Mouse (Mus musculus): ENCODE measurements around the gene Prtn3.

The Prtn3 gene

DNA sequence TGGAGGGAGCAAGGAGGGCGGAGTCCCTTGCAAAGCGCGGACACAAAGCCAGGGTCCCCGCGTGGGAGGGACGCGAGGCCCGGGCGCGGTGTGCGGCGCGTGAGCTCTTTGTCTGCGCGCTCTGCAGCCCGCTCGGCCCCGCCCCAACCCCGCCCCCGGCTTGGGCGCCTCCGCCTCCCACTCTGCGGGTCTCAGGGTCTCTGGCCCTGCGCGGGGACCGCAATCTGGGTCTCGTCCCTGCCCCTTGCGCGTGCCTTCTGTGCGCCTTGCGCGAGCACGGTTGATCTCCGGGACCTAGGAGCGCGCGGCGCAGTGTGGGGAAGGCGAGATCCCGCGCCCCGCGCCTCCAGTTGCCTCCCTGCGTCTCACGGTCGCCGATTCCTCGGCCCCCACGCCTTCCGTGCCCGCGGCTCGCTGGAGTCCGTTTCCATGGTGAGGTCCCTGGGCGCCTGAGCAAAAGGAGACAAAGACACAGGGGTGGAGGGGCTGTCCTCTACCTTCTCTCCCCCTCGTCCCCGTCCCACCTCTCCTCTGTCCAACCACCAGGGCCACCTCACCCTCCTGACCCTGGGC lies at the start of gene Prtn3, which contains the start of gene Plppr3:
Gene Prtn3 (plus strand): TSS at position 187 of the 573 bp plus-strand sequence.
Gene Plppr3 (minus strand): TSS at position 345 of the 573 bp plus-strand sequence.
- DNase-seq (ENCODE audit: low read depth, low spot score): no peak

- DNase-seq (ENCODE audit: low read depth, low spot score): peak; percentile 39
Measured at GRCm38 (mm10) chr10:79831583-79831982, 42.7 kb upstream of the Prtn3 start.

- no peak for DNase-seq (ENCODE audit: low read depth, low spot score)
Measured at GRCm38 (mm10) chr10:79832026-79832785, 42.1 kb upstream of the Prtn3 start.

- no peak for DNase-seq (ENCODE audit: low read depth, low spot score)
Measured at GRCm38 (mm10) chr10:79832786-79833181, 41.5 kb upstream of the Prtn3 start.

DNA sequence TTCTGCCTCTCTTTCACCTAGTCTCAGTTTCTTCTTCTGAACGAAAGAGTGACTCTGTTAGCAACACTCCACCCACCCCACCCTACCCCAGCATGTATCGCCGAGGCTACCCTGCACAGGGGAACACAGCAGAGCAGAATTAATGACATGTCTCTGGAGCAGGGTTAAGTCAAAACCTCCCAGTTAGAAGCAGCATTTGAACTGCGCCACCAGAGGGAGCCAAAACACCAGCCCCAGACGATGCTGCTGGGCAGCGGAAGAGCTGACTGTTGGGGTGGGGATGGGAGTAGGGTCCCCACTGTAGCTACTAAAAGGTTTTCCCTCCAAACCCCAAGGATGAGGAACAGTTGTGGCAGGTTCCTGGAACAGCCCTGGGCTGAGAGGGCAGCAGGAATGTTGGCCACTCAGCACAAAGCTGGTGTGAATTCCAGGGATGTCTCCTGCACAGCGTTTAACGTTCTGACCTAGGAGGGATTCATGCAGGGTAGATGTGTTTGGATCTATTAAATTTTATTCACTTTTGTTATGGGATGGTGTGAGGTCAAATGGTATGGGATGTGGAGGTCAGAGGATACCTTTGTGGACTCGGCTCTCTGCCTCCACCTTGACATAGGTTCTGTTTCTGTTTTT lies 39.4 kb upstream of the Prtn3 start:
- peak; percentile 82 for DNase-seq (ENCODE audit: low read depth, low spot score)

DNA sequence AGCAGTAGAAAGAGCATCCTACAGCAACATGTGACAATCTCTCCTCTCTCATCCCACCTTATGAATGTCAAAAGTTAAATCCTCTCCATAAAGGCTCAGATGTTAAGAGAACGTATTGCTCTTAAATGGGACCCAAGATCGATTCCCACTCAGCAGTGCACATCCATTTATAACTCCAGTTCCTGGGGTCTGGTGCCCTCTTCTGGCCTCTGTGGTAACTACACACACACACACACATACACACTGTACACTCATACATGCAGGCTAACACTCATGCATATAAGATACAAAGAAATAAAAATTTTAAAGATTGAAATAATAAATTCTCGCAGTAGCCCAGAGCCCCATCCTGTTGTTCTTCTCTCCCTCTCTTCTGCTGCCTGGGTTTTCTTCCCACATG lies 37.4 kb upstream of the Prtn3 start:
- DNase-seq (ENCODE audit: low read depth, low spot score): no peak

DNA sequence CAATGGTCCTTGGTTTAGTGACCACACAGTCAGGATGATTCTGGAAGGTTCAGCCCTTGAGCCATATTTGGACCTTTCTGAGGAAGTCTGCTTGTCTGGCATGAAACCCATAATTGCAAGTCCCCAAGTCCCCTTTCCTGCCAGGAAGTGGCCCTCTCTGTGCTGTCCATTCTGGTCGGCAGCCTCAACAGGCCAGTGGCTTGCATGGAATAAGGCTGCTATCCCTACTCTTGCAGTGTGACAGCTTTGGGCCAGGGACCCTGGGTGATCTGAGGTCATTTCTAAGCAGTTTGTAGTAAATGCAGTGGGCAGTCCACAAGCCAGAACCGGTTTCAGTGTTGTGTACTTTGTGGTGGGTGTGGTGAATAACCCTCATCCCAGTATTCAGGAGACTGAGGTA lies 36.1 kb upstream of the Prtn3 start:
- no peak for DNase-seq (ENCODE audit: low read depth, low spot score)

DNA sequence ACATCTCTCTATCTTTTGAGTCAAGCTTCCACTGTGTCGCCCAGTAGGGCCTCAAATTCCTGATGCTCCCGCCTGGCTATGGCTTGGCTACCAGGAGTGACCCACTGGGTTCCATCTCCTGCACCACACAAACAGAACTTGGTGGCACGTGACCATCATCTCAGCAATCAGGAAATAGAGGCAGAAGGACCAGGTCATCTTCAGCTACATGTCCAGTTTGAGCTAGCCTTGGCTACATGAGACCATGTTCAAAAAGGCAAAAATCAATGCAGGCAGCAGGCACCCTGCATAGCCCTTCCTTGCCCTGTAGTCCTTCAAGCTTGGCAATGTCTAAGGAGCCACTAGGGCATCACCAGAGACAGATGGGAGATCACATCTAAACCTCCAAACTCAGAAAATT lies 34.2 kb upstream of the Prtn3 start:
- no peak for DNase-seq (ENCODE audit: low read depth, low spot score)

DNA sequence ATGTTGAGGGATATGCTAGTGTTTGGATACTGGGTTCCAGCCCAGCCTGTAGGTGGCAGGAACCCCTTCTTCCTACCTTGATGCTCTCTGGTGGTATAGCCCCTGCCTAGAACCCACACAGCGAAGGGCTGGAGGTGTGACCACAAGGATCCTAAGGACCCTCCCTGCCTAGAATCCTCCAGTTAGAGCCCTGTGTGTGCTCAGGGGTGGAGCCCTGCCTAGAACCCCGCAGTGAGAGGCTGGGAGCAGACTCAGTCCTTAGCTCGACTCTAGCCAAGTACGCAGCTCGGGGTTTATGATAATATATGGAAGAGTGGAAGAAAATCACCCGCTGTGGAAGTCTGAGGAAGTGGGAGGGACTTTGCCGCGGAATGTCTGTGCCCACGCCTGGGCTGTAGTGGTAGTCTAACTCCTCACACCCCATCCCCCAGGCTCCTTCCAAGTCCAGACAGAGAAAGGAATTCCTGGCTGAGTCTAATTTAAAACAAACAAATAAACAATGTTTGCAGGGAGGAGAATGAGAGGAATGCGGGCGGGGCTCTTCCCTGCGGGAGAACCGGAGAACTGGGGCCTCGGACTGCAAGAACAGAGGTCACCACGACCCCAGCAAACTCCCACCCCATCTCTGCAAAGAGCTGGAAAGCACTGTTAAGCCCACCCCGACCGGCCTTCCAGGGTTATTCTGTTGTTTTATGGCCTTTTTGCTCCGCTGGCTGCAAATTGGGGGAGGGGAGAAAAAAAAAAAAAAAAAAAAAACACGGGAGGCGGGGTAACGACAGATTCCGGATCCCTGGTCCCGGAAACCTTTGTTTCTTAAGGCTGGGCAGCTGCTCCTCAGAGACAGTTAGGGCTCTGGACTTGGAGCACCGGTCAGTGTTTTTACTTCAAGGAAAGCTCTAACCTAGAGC lies 33.4 kb upstream of the Prtn3 start:
- DNase-seq (ENCODE audit: low read depth, low spot score): peak; percentile 89

- DNase-seq (ENCODE audit: low read depth, low spot score): peak; percentile 78
Measured at GRCm38 (mm10) chr10:79842322-79842721, 32.0 kb upstream of the Prtn3 start.

- DNase-seq (ENCODE audit: low read depth, low spot score): peak; percentile 36
Measured at GRCm38 (mm10) chr10:79843476-79843875, 30.8 kb upstream of the Prtn3 start.

DNA sequence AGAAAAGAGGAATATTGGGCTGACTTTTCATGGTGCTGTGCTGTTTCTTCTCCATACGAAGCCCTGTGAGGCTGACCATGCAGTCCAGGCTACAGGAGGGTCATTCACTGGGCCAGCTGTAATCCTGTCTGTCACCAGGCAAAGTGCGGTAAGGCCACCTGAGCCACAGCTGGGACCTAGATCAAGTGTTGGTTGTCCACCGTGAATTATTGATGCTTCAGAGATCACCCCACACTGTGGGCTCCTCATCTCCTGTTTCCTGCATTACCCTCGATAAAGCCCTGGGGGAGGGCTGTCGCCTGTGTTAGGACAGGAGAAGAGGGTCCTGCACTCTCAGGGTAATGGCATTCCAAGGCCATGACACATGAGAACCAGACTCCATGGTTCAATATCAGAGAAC lies 27.7 kb upstream of the Prtn3 start:
- DNase-seq (ENCODE audit: low read depth, low spot score): no peak

GRCm38 (mm10) chr10:79849941-79850628 lies 24.2 kb upstream of the Prtn3 start:
- DNase-seq (ENCODE audit: low read depth, low spot score): no peak

DNA sequence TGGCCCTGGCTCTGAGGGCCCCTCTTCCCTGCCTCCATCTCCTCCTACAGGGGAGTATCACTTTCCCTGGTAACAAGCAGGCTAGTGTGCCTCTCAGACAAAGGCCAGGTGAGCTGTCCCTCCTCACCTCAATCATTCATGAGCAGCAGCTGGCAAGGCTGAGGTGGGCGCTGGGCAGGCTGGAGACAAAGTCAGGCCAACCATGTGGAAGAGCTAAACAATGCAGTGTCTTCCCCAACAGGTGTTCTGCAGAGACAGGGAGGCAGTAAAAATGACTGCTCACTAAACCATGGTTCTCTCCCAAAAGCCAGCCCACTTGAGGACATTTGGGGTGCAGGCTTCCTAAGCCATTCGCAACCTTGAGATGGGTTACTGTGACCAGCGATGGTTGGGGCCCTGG lies 22.6 kb upstream of the Prtn3 start:
- DNase-seq (ENCODE audit: low read depth, low spot score): no peak

- DNase-seq (ENCODE audit: low read depth, low spot score): peak; percentile 73
Measured at GRCm38 (mm10) chr10:79852107-79852789, 22.0 kb upstream of the Prtn3 start.

- DNase-seq (ENCODE audit: low read depth, low spot score): no peak
Measured at GRCm38 (mm10) chr10:79852827-79853226, 21.4 kb upstream of the Prtn3 start.

GRCm38 (mm10) chr10:79853392-79853791 lies 20.9 kb upstream of the Prtn3 start:
- DNase-seq (ENCODE audit: low read depth, low spot score): peak; percentile 97

DNA sequence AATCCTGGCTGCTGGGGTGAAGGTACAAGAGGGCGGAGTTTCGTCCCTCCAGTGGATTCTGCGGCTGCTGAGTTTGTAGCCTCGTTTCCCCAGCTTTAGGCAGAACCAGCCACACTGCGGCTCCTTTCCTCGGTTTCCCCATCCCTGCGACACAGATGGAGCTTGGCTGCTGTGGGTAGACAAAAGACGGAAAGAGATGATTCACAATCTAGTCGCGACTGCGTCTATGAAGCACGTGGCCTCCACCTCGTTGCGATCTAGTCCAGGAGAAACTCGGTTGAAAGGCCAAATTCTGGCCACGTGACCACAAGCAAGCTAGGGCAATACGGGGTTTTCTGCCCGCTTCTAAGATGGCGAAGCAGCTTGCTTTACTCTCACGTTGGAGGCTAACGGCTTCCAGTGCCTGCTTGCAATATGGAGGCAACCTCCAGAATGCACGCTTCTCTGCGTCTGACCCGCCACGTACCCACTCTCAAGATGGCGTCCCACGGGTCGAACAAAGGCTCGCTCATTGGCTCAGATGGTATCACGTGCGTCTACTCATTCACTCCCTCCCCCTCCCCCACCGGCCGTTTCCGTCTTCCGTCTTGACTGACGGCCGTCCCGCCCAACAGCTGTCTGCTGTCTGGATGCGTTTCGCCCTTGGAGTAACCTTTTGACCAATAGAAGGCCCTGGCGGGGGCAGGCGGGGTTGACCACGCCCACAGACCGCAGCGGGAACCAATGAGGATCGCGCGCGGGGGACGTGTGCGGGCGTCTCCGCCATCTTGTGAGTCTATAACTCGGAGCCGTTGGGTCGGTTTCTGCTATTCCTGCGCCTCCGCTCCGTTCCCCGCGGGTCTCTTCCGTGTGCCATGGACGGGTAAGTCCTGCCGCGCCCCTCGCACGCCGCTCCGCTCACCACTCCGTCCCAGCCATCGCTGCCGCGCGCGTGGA lies 20.1 kb upstream of the Prtn3 start, which contains the start of gene Ptbp1:
Gene Ptbp1 (plus strand): TSS at position 568 of the 936 bp plus-strand sequence.
- peak; percentile 100 for DNase-seq (ENCODE audit: low read depth, low spot score)

GRCm38 (mm10) chr10:79854801-79855541 lies 19.3 kb upstream of the Prtn3 start:
- peak; percentile 57 for DNase-seq (ENCODE audit: low read depth, low spot score)
